Mouse (Mus musculus) megakaryocyte, embryonic 14.5 days (primary cell): ENCODE measurements around the gene Frg2f1.

Experiments
- FLI1 ChIP-seq: IDR thresholded peaks from 2 replicates; pipeline ENCODE4 v1.6.1; 2012; ENCODE audit warnings: low read length, inconsistent platforms, mixed read lengths
- GATA1 ChIP-seq: IDR thresholded peaks from 3 replicates; pipeline ENCODE4 v1.6.1; 2012; ENCODE audit warnings: mixed read lengths, low read length, inconsistent platforms, borderline replicate concordance

GRCm38 (mm10) chr4:119588037-119588436 lies 48.7 kb upstream of the Frg2f1 start:
- TF ChIP-seq GATA1 (no peak), FLI1 (no peak)
